Mouse (Mus musculus): ENCODE results near the gene Nkapd1. TPM values are rescaled to one million over a fixed set of nuclear protein-coding genes. Genes with fewer than 3 reads are reported as not detected.

Nkapd1 gene
- polyA plus RNA-seq, 1 experiment, result 0.25 TPM

- no peaks in the 10 kb centered on the region for H3K27me3 ChIP-seq (ENCODE audit: control insufficient read depth)
- H3K4me3 ChIP-seq (replicated peaks), result no peak overlapping the region
- peaks cover 1% of the 10 kb centered on the region; the same call in 1 of the 2 replicates for H3K4me1 ChIP-seq (ENCODE audit: control insufficient read depth)
- no peak for TF ChIP-seq GATA1 (IDR thresholded peaks at IDR 0.05; ENCODE audit: low read length)
- TF ChIP-seq TAL1 (IDR thresholded peaks at IDR 0.05; ENCODE audit: low read length), result no peak
- H3K9me3 ChIP-seq (ENCODE audit: control insufficient read depth, low read length), result no peaks in the 10 kb centered on the region
- peaks cover 16% of the 10 kb centered on the region for H3K36me3 ChIP-seq (ENCODE audit: control insufficient read depth)
Measured at GRCm38 (mm10) chr9:50590856-50591518, 26.3 kb downstream of the Nkapd1 start.

GRCm38 (mm10) chr9:50586955-50587354, 30.3 kb downstream of the Nkapd1 start:
- TF ChIP-seq GATA1 (IDR thresholded peaks at IDR 0.05; ENCODE audit: low read length), result no peak
- no peak for TF ChIP-seq TAL1 (IDR thresholded peaks at IDR 0.05; ENCODE audit: low read length)
- peaks cover 1% of the 10 kb centered on the region; the same call in 1 of the 2 replicates for H3K4me1 ChIP-seq (ENCODE audit: control insufficient read depth)
- no peaks in the 10 kb centered on the region for H3K27me3 ChIP-seq (ENCODE audit: control insufficient read depth)
- no peaks in the 10 kb centered on the region for H3K36me3 ChIP-seq (ENCODE audit: control insufficient read depth)
- H3K4me3 ChIP-seq (replicated peaks), result no peak overlapping the region
- no peaks in the 10 kb centered on the region for H3K9me3 ChIP-seq (ENCODE audit: control insufficient read depth, low read length)

- Histone ChIP-seq H3K9me3 (ENCODE audit: control insufficient read depth, low read length) (no peaks in the 10 kb centered on the region), H3K4me3 (replicated peaks) (no peak overlapping the region), H3K36me3 (ENCODE audit: control insufficient read depth) (no peaks in the 10 kb centered on the region), H3K4me1 (ENCODE audit: control insufficient read depth) (no peaks in the 10 kb centered on the region), H3K27me3 (ENCODE audit: control insufficient read depth) (no peaks in the 10 kb centered on the region)
- TF ChIP-seq GATA1 (IDR thresholded peaks at IDR 0.05; ENCODE audit: low read length) (no peak), TAL1 (IDR thresholded peaks at IDR 0.05; ENCODE audit: low read length) (no peak)
Measured at GRCm38 (mm10) chr9:50585145-50585818, 32.0 kb downstream of the Nkapd1 start.

DNA sequence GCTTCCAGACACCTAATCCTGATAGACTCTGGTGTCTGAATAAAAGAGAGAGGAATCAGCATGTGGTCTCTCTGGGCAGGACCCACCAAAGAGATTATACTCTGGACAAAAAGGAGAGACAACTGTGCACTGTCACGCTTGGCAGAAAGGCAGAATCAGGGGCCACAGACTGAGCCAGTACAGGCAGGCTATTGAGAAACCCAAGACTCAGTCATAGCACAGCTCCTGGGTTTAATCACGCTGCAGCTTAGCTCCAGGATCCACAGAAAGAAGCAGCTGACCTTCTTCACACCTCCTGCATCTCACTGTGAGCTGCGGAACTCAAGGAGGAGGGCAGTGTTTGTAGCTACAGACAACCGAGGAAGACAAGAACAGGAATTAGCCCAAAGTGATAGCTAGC, 36.9 kb downstream of the Nkapd1 start:
- no peak for TF ChIP-seq TAL1 (IDR thresholded peaks at IDR 0.05; ENCODE audit: low read length)
- no peak for TF ChIP-seq GATA1 (IDR thresholded peaks at IDR 0.05; ENCODE audit: low read length)
- Histone ChIP-seq H3K9me3 (ENCODE audit: control insufficient read depth, low read length) (no peaks in the 10 kb centered on the region), H3K4me1 (ENCODE audit: control insufficient read depth) (no peaks in the 10 kb centered on the region), H3K27me3 (ENCODE audit: control insufficient read depth) (no peaks in the 10 kb centered on the region), H3K36me3 (ENCODE audit: control insufficient read depth) (no peaks in the 10 kb centered on the region), H3K4me3 (replicated peaks) (no peak overlapping the region)

DNA sequence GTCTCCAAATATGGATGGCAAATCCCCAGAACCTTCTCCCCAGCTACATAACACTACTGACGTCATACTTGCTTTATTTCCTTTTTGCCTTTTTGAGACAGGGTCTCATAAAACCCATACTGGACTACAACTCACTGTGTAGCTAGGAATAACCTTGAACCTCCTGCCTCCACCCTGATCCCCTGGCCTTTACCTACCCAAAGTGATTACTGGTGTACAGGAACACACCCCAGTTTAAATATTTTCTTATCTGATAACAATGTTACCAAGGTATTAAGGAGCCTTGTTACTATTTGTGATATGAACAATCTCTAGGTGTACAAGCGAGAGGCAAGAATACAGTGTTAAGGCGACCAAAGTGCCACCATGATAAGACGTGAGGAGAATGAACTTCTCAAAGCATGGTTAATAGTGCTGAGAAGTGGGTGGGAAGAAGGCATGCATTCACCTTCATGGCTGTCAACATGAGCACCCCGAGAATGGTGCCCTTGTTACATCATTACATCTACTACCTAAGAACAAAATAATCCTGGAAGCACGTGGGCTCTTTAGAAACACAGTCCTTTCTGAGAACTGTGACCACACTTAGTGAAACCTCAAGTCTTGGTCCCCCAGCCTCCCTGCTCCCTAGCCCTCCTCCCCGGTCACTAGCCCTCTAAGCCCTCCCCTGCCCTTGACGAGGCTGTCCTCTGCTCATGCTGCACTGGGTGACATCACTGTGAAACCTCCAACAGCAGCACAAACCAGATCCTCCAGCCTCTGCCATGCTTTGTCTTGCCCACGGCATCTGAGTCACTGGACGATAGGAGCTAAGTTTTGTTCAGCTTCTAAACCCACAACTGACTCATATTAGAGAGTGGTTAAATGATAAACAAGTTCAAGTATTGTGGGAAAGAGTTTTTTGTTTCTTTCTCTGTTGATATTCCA, 47.4 kb downstream of the Nkapd1 start:
- no peaks in the 10 kb centered on the region; the same call in 1 of the 2 replicates for H3K4me1 ChIP-seq (ENCODE audit: control insufficient read depth)
- TF ChIP-seq GATA1 (IDR thresholded peaks at IDR 0.05; ENCODE audit: low read length) (no peak), TAL1 (IDR thresholded peaks at IDR 0.05; ENCODE audit: low read length) (no peak)
- no peaks in the 10 kb centered on the region for H3K36me3 ChIP-seq (ENCODE audit: control insufficient read depth)
- H3K27me3 ChIP-seq (ENCODE audit: control insufficient read depth), result no peaks in the 10 kb centered on the region
- no peaks in the 10 kb centered on the region for H3K9me3 ChIP-seq (ENCODE audit: control insufficient read depth, low read length)
- H3K4me3 ChIP-seq (replicated peaks), result no peak overlapping the region

- Histone ChIP-seq H3K9me3 (ENCODE audit: control insufficient read depth, low read length) (no peaks in the 10 kb centered on the region), H3K36me3 (ENCODE audit: control insufficient read depth) (no peaks in the 10 kb centered on the region), H3K4me3 (replicated peaks) (no peak overlapping the region), H3K4me1 (ENCODE audit: control insufficient read depth) (no peaks in the 10 kb centered on the region), H3K27me3 (ENCODE audit: control insufficient read depth) (no peaks in the 10 kb centered on the region)
- no peak for TF ChIP-seq TAL1 (IDR thresholded peaks at IDR 0.05; ENCODE audit: low read length)
- no peak for TF ChIP-seq GATA1 (IDR thresholded peaks at IDR 0.05; ENCODE audit: low read length)
Measured at GRCm38 (mm10) chr9:50567881-50568280, 49.4 kb downstream of the Nkapd1 start.

DNA sequence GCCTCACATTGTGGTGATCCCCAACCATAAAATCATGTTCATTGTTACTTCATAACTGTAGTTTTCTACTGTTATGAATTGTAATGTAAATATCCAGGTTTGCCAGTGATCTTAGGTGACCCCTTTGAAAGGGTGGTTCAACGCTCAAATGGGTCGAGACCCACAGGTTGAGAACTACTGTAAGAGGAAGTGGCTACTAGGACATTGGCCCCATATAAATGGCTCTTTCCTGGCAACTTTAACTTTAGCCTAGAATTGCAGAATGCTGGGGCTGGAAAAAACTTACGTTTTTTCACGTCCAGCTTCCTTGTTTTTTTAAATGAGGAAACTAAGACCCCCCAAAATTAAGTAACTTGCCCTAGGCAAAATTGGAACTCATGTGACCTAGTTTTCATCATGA, 49.9 kb downstream of the Nkapd1 start:
- Histone ChIP-seq H3K9me3 (ENCODE audit: control insufficient read depth, low read length) (no peaks in the 10 kb centered on the region), H3K27me3 (ENCODE audit: control insufficient read depth) (no peaks in the 10 kb centered on the region), H3K4me1 (ENCODE audit: control insufficient read depth) (no peaks in the 10 kb centered on the region), H3K36me3 (ENCODE audit: control insufficient read depth) (no peaks in the 10 kb centered on the region), H3K4me3 (replicated peaks) (no peak overlapping the region)
- TF ChIP-seq TAL1 (IDR thresholded peaks at IDR 0.05; ENCODE audit: low read length), result no peak
- TF ChIP-seq GATA1 (IDR thresholded peaks at IDR 0.05; ENCODE audit: low read length), result no peak

DNA sequence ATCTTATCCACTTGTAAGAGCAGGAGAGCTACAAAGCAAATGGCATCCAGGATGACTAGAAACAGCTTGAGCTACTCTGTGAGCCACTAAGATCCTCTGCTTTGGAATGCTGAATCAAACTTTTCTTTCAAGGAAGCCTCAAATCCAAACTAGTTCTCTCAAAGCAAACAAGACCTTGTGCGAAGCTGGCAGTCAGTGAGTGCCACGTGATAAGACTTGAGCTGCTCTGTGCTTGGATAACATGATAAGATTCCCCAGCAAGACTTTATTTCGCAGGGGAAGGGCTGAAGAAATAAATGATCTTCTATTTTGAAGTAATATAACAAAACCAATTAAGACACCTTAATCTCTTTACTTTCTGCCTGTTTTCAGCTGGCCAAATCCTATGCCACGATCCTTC, 51.3 kb downstream of the Nkapd1 start:
- Histone ChIP-seq H3K27me3 (ENCODE audit: control insufficient read depth) (no peaks in the 10 kb centered on the region), H3K4me1 (ENCODE audit: control insufficient read depth) (no peaks in the 10 kb centered on the region), H3K9me3 (ENCODE audit: control insufficient read depth, low read length) (peaks cover 3% of the 10 kb centered on the region; the same call in 1 of the 2 replicates), H3K4me3 (replicated peaks) (no peak overlapping the region), H3K36me3 (ENCODE audit: control insufficient read depth) (no peaks in the 10 kb centered on the region)
- TF ChIP-seq GATA1 (IDR thresholded peaks at IDR 0.05; ENCODE audit: low read length) (no peak), TAL1 (IDR thresholded peaks at IDR 0.05; ENCODE audit: low read length) (no peak)

- H3K4me3 ChIP-seq (replicated peaks), result no peak overlapping the region
- peaks cover 3% of the 10 kb centered on the region; the same call in 1 of the 2 replicates for H3K9me3 ChIP-seq (ENCODE audit: control insufficient read depth, low read length)
- TF ChIP-seq GATA1 (IDR thresholded peaks at IDR 0.05; ENCODE audit: low read length) (no peak), TAL1 (IDR thresholded peaks at IDR 0.05; ENCODE audit: low read length) (no peak)
- no peaks in the 10 kb centered on the region for H3K27me3 ChIP-seq (ENCODE audit: control insufficient read depth)
- no peaks in the 10 kb centered on the region for H3K4me1 ChIP-seq (ENCODE audit: control insufficient read depth)
- H3K36me3 ChIP-seq (ENCODE audit: control insufficient read depth), result no peaks in the 10 kb centered on the region
Measured at GRCm38 (mm10) chr9:50565173-50565572, 52.1 kb downstream of the Nkapd1 start.
